Mouse (Mus musculus) liver, postnatal 0 days (tissue): ENCODE data around the gene Actb. TPM values are rescaled to one million over a fixed set of nuclear protein-coding genes. Genes with fewer than 3 reads are reported as not detected.
A peak's percentile ranks its signal among the peaks of the same experiment; 100 is the strongest.

Source experiments
- ATAC-seq: fragments of 200-750 bp; cut with Nextera tagmentation; 2 replicates; pipeline ENCODE4 v1.8.0; 2017; ENCODE audit warnings: mild to moderate bottlenecking, moderate library complexity
- DNase-seq: peaks from one replicate; pipeline ENCODE4 v3.0.0-alpha.2; 2016
- H3K27ac ChIP-seq: fragments of 300-500 bp; sonication (generic); 2 replicates; pipeline ENCODE4 v1.5.1; 2014; ENCODE audit warnings: antibody characterized with exemption, moderate library complexity, mild to moderate bottlenecking, low read depth
- H3K27me3 ChIP-seq: fragments of 300-500 bp; sonication (generic); 2 replicates; pipeline ENCODE4 v1.6.1; 2014; ENCODE audit warnings: low read length, control low read depth, mixed read lengths; ENCODE audit not compliant: insufficient read depth
- H3K36me3 ChIP-seq: fragments of 300-500 bp; sonication (generic); replicated peaks from 2 replicates; pipeline ENCODE4 v1.6.1; 2014; ENCODE audit warnings: mild to moderate bottlenecking, control low read depth, low read length, moderate library complexity, mixed read lengths; ENCODE audit not compliant: insufficient read depth
- H3K4me1 ChIP-seq: fragments of 300-500 bp; sonication (generic); 2 replicates; pipeline ENCODE4 v1.6.1; 2014; ENCODE audit warnings: antibody characterized with exemption, mild to moderate bottlenecking, control low read depth; ENCODE audit not compliant: insufficient read depth
- H3K4me2 ChIP-seq: fragments of 300-500 bp; sonication (generic); 2 replicates; pipeline ENCODE4 v1.6.1; 2014; ENCODE audit warnings: low read depth, mild to moderate bottlenecking, low read length, moderate library complexity, mixed read lengths
- H3K4me3 ChIP-seq: fragments of 300-500 bp; sonication (generic); 2 replicates; pipeline ENCODE4 v1.5.1; 2014; ENCODE audit warnings: low read depth, low read length
- H3K9ac ChIP-seq: fragments of 300-500 bp; sonication (generic); replicated peaks from 2 replicates; pipeline ENCODE4 v1.6.1; 2014; ENCODE audit warnings: mild to moderate bottlenecking, moderate library complexity
- H3K9me3 ChIP-seq: fragments of 300-500 bp; sonication (generic); 2 replicates; pipeline ENCODE4 v1.6.1; 2016; ENCODE audit warnings: mild to moderate bottlenecking, control low read depth, low read length, mixed read lengths
- CTCF ChIP-seq: sonication (generic); IDR thresholded peaks from 2 replicates; pipeline ENCODE4 v1.5.1; 2016; ENCODE audit warnings: antibody characterized with exemption, low read depth
- EP300 ChIP-seq: IDR thresholded peaks from 2 replicates; pipeline ENCODE4 v1.6.1; 2016; ENCODE audit warnings: antibody characterized with exemption, low read depth, mild to moderate bottlenecking
- WGBS: fragments of 180-500 bp; shearing (Covaris S2); extraction: QIAGEN DNeasy Blood & Tissue Kit; methylation state at CpG from one replicate; pipeline ENCODE4 v1.1.7; 2014; ENCODE audit not compliant: insufficient replicate concordance; 5-methylcytosine and 5-hydroxymethylcytosine counted together
- polyA plus RNA-seq: library from polyadenylated mRNA; unstranded; fragments of >200 nt; fragmentation: Nextera tagmentation; extraction: Ambion mirVana; gene quantifications from 2 replicates; pipeline ENCODE4 v1.2.1, GENCODE M21; 2015

The Actb gene
- polyA plus RNA-seq, 1 experiment from 2014 or later: 7,738 TPM

DNA sequence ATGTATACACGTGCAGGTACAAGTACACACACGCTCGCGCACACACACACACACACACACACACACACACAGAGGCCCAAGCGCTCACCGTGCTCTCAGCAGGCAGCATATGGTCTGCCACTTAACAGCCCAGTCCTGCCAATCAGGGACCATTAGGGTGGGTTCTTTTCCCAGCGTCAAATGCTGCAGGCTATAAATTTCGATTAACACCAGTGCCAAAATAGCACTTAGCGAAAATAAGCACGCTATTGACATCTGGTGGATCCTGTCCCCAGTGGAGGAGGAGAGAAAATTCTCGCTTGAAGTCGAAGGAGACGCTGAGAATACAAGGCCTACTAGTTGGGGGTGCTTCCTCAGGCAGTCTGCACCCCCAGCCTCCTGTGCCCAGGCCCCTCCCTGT lies 37.1 kb downstream of the Actb start:
- Histone ChIP-seq H3K27me3 (no peaks in the 10 kb centered on the region), H3K4me1 (no peaks in the 10 kb centered on the region), H3K9ac (no peak overlapping the region), H3K27ac (no peak overlapping the region), H3K36me3 (peaks cover 8% of the 10 kb centered on the region; the same call in 1 of the 2 replicates), H3K4me3 (no peak overlapping the region), H3K9me3 (no peaks in the 10 kb centered on the region), H3K4me2 (no peak overlapping the region)
- ATAC-seq: no peak
- WGBS: 88% methylated on average over 13 of the region's 13 CpGs
- TF ChIP-seq CTCF: no peak
- no peak for TF ChIP-seq EP300
- no peak for DNase-seq

DNA sequence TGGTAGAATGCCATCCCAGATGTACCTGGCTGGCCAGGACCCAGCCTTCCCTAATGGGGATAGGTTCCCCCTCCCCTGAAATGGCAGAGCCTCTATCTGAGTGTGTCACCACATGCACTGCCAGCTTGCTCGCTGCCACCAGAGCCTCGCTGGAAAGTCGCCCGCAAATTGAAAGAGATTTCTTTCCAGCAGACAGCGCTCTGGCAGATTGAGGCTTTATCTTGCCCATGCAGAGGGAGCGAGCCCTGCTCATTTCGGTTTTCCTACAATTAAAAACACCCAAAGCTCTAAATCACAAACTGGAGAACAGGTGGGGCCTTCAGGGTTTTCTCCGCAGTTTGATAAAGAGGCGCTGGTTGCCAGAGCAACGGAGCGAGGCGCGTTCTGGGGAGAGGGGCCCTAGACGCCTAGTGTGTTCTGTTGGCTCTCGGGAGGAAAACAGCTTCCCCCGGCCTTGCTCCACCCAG lies 48.8 kb downstream of the Actb start:
- DNase-seq: no peak
- no peaks in the 10 kb centered on the region for H3K4me1 ChIP-seq
- no peak for ATAC-seq
- 0 out of 2 replicates have a peak, but pooled peaks cover 3% of the 10 kb centered on the region for H3K9me3 ChIP-seq
- 49% methylated on average over 16 of the region's 16 CpGs for WGBS
- no peak overlapping the region for H3K9ac ChIP-seq
- no peaks in the 10 kb centered on the region for H3K27me3 ChIP-seq
- no peak overlapping the region for H3K4me2 ChIP-seq
- H3K36me3 ChIP-seq: no peaks in the 10 kb centered on the region
- no peak overlapping the region for H3K4me3 ChIP-seq
- no peak for TF ChIP-seq CTCF
- H3K27ac ChIP-seq: no peak overlapping the region

DNA sequence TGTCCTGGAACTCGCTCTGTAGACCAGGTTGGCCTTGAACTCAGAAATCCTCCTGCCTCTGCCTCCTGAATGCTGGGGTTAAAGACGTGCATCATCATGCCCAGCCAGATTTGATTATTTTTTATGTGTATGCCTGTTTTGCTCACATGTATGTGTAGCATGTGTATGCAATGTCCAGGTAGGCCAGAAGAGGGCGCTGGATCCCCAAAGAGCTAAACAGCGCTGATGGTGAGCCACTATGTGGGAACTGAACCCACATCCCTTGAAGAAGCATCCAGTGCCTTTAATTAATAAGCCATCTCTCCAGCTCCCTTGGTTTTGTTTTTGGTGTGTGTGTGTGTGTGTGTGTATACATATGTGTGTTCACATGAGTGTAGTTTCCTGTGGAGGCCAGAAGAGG lies 50.1 kb downstream of the Actb start:
- TF ChIP-seq EP300 (no peak), CTCF (peak; percentile 31; the same call in 1 of the 2 replicates)
- no peak for ATAC-seq
- H3K4me3 ChIP-seq: no peak overlapping the region
- H3K9me3 ChIP-seq: 0 out of 2 replicates have a peak, but pooled peaks cover 3% of the 10 kb centered on the region
- no peak overlapping the region for H3K27ac ChIP-seq
- no peaks in the 10 kb centered on the region for H3K36me3 ChIP-seq
- 77% methylated on average over 4 of the region's 4 CpGs for WGBS
- DNase-seq: no peak
- H3K9ac ChIP-seq: no peak overlapping the region
- no peaks in the 10 kb centered on the region for H3K27me3 ChIP-seq
- H3K4me2 ChIP-seq: no peak overlapping the region
- no peaks in the 10 kb centered on the region for H3K4me1 ChIP-seq

DNA sequence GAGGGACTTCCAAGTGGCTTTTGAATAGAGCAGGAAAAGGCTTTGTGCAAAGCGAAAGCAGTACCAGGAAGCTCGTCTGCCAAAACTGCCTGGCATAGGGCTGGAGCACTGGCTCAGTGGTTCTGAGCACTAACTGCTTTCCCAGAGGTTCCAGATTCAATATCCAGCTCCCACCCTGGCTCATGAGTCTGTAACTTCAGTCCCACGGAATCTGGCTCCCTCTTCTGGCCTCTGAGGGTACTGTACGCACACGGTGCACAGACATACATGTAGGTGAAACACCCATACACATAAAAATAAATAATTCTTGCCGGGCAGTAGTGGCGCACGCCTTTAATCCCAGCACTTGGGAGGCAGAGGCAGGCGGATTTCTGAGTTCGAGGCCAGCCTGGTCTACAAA lies 51.7 kb downstream of the Actb start:
- peak; percentile 74 for TF ChIP-seq CTCF
- no peak for TF ChIP-seq EP300
- Histone ChIP-seq H3K9me3 (0 out of 2 replicates have a peak, but pooled peaks cover 3% of the 10 kb centered on the region), H3K36me3 (no peaks in the 10 kb centered on the region), H3K9ac (no peak overlapping the region), H3K27me3 (no peaks in the 10 kb centered on the region), H3K4me3 (no peak overlapping the region), H3K4me2 (no peak overlapping the region), H3K27ac (no peak overlapping the region), H3K4me1 (no peaks in the 10 kb centered on the region)
- ATAC-seq: no peak
- peak; percentile 67 for DNase-seq
- 76% methylated on average over 10 of the region's 10 CpGs for WGBS

DNA sequence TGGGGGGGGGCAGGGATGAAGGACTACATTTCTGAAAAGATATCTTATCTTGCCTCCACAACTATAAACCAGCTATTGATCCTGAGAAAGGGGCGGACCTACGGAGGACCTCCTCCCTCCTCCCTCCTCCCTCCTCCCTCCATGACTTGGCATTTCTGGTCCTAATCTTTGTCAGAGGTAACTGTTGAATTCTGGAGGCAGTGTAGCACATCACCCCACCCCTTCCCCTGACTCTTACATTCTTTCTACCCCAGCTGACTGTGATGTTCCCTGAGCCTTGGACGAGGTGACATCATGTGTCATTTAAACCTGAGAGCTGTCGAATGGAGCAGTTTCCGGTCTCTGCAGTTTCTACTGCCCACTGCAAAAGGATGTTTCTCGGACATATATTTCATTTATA lies 53.0 kb downstream of the Actb start:
- WGBS: 60% methylated on average over 6 of the region's 6 CpGs
- Histone ChIP-seq H3K9ac (no peak overlapping the region), H3K4me3 (no peak overlapping the region), H3K4me2 (no peak overlapping the region), H3K27ac (no peak overlapping the region), H3K36me3 (no peaks in the 10 kb centered on the region), H3K9me3 (0 out of 2 replicates have a peak, but pooled peaks cover 3% of the 10 kb centered on the region), H3K4me1 (no peaks in the 10 kb centered on the region), H3K27me3 (no peaks in the 10 kb centered on the region)
- no peak for DNase-seq
- ATAC-seq: no peak
- TF ChIP-seq EP300: no peak
- no peak for TF ChIP-seq CTCF

Other genes with a start within 250 kb of the Actb start
- 0.07 and 0.16 TPM in 2 replicates for gene Slc29a4, start 214.2 kb downstream of the Actb start, polyA plus RNA-seq
- 2.9 and 4.0 TPM in 2 replicates for gene Tnrc18, start 89.1 kb downstream of the Actb start, polyA plus RNA-seq
- gene Fbxl18, start 11.3 kb downstream of the Actb start, polyA plus RNA-seq: 1.8 and 3.2 TPM in 2 replicates
- 6.9 and 7.3 TPM in 2 replicates for gene Fscn1, start 53.6 kb upstream of the Actb start, polyA plus RNA-seq
- 8.4 and 10.5 TPM in 2 replicates for gene Rnf216, start 206.2 kb upstream of the Actb start, polyA plus RNA-seq
- 0.11 TPM in 1 of 2 replicates, not detected in the other for gene Olfr718-ps1, start 240.8 kb upstream of the Actb start, polyA plus RNA-seq